In the genomic region with DNA sequence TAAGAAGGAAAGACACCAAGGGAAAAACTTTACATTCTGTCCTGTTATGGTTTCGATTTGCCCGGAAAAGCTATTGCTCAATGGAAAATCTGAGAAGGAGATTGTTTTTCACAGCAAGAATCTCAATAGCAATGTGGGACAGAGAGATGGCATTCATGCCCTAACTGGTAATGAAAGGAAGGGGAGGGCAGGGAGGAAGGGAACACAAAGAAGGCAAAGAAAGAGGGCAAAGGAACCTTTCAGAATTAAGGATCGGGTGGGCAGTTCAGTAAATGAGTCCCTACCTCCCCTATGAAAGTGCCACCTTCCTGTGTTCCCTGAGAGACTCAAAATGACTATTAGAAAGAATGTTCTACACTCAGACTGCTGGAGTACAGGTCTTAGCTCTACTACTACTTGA, we compare ENCODE assay signal across 26 mouse cellular contexts.
A peak's percentile ranks its signal among the peaks of the same experiment; 100 is the strongest.
DNase-seq lines count a peak whose midpoint lies in the region; ATAC-seq and TF ChIP-seq lines count a peak whose summit lies in the region.
"Had no signal": no experiment of that assay in that cellular context is flagged by ENCODE, and none has a peak within 500 bp of the region (broad histone marks: within the 10 kb centered on the region; RNA-seq: fewer than 3 reads in every experiment).

No protein-coding gene starts in this region.

- peaks cover 58% of the 10 kb centered on the region for H3K4me1 ChIP-seq in forebrain, embryonic 10.5 days
- peaks cover 15% of the 10 kb centered on the region for H3K4me1 ChIP-seq in forebrain, postnatal 0 days (ENCODE audit: insufficient read depth)
- H3K4me1 ChIP-seq in forebrain, embryonic 15.5 days: peaks cover 39% of the 10 kb centered on the region
- no peaks in the 10 kb centered on the region for H3K4me1 ChIP-seq in lung, adult 2 months (ENCODE audit: control insufficient read depth, insufficient read depth, low read length)
- H3K4me1 ChIP-seq: heart, embryonic 13.5 days; liver, embryonic 12.5 days had no signal

- no peak for DNase-seq in forebrain, embryonic 10.5 days (ENCODE audit: extremely low spot score, low spot score)
- DNase-seq in forebrain, postnatal 0 days: no peak
- DNase-seq in layer of hippocampus, adult 2 months (ENCODE audit: low spot score in 2 of 2): no peak
- DNase-seq in layer of hippocampus, adult 9-10 months (ENCODE audit: low spot score): no peak
- no peak for DNase-seq in ovary, postnatal 10 days (ENCODE audit: low spot score)
- no peak for DNase-seq in lung, adult 2 months
- DNase-seq: adrenal gland, postnatal 25 days; cerebellum, adult 18-20 months; cerebellum, postnatal 10 days; gastrocnemius, postnatal 10 days; heart, postnatal 10 days; kidney, adult 8-10 months; kidney, postnatal 10 days; left cerebral cortex, postnatal 4 days; liver, postnatal 0 days; right cerebral cortex, postnatal 4 days; thymus, adult 18-20 months; thymus, postnatal 25 days had no signal

- H3K36me3 ChIP-seq in forebrain, embryonic 10.5 days (replicated peaks): no peaks in the 10 kb centered on the region
- no peaks in the 10 kb centered on the region for H3K36me3 ChIP-seq in forebrain, postnatal 0 days (ENCODE audit: insufficient read depth)
- H3K36me3 ChIP-seq in forebrain, embryonic 15.5 days: no peaks in the 10 kb centered on the region
- H3K36me3 ChIP-seq: heart, embryonic 13.5 days; liver, embryonic 12.5 days; midbrain, embryonic 13.5 days had no signal

- no peak overlapping the region for H3K4me2 ChIP-seq in forebrain, postnatal 0 days (ENCODE audit: low read depth)
- H3K4me2 ChIP-seq in forebrain, embryonic 15.5 days (replicated peaks): no peak overlapping the region
- H3K4me2 ChIP-seq: heart, embryonic 13.5 days; liver, embryonic 12.5 days; midbrain, embryonic 13.5 days had no signal

- no peaks in the 10 kb centered on the region for H3K27me3 ChIP-seq in forebrain, embryonic 10.5 days (ENCODE audit: poor library complexity, severe bottlenecking)
- no peaks in the 10 kb centered on the region for H3K27me3 ChIP-seq in forebrain, postnatal 0 days (ENCODE audit: insufficient read depth, low read length)
- no peaks in the 10 kb centered on the region for H3K27me3 ChIP-seq in forebrain, embryonic 15.5 days
- H3K27me3 ChIP-seq: heart, embryonic 13.5 days; liver, embryonic 12.5 days; midbrain, embryonic 13.5 days had no signal

- H3K9ac ChIP-seq in forebrain, postnatal 0 days: no peak overlapping the region
- H3K9ac ChIP-seq in forebrain, embryonic 15.5 days (replicated peaks): no peak overlapping the region
- H3K9ac ChIP-seq: heart, embryonic 13.5 days; liver, embryonic 12.5 days; liver, postnatal 0 days; midbrain, embryonic 13.5 days had no signal

- no peak overlapping the region for H3K4me3 ChIP-seq in forebrain, embryonic 10.5 days
- no peak overlapping the region for H3K4me3 ChIP-seq in forebrain, postnatal 0 days (ENCODE audit: low read depth, low read length)
- H3K4me3 ChIP-seq in layer of hippocampus, adult 2 months: no peak overlapping the region
- H3K4me3 ChIP-seq in forebrain, embryonic 15.5 days: no peak overlapping the region
- no peak overlapping the region for H3K4me3 ChIP-seq in lung, adult 2 months (replicated peaks; ENCODE audit: extremely low read depth, low read depth, low read length)
- H3K4me3 ChIP-seq: heart, embryonic 13.5 days; liver, embryonic 12.5 days; midbrain, embryonic 13.5 days had no signal

- WGBS in forebrain, embryonic 10.5 days: 33% methylated on average over 3 of the region's 3 CpGs
- WGBS in forebrain, postnatal 0 days: 13% methylated on average over 3 of the region's 3 CpGs
- 8% methylated on average over 3 of the region's 3 CpGs for WGBS in forebrain, embryonic 15.5 days
- WGBS in lung, adult 2 months: 85% methylated on average over 3 of the region's 3 CpGs

- no peak for TF ChIP-seq POLR2A in lung, adult 2 months (IDR thresholded peaks at IDR 0.05; ENCODE audit: borderline replicate concordance, extremely low read depth, low read depth, low read length)

- H3K9me3 ChIP-seq in forebrain, embryonic 10.5 days: no peaks in the 10 kb centered on the region
- no peaks in the 10 kb centered on the region for H3K9me3 ChIP-seq in forebrain, postnatal 0 days (ENCODE audit: low read length)
- no peaks in the 10 kb centered on the region for H3K9me3 ChIP-seq in forebrain, embryonic 15.5 days
- H3K9me3 ChIP-seq: heart, embryonic 13.5 days; liver, embryonic 12.5 days; midbrain, embryonic 13.5 days had no signal

- H3K27ac ChIP-seq in forebrain, embryonic 10.5 days: peak overlapping the region; percentile 71
- H3K27ac ChIP-seq in forebrain, postnatal 0 days (ENCODE audit: low read depth, low read length): no peak overlapping the region
- peak overlapping the region; percentile 80 for H3K27ac ChIP-seq in layer of hippocampus, adult 2 months
- H3K27ac ChIP-seq in forebrain, embryonic 15.5 days (replicated peaks): peak overlapping the region; percentile 73
- H3K27ac ChIP-seq: heart, embryonic 13.5 days; liver, embryonic 12.5 days; macrophage; midbrain, embryonic 13.5 days; stomach, postnatal 0 days had no signal

- no peak for TF ChIP-seq CTCF in forebrain, postnatal 0 days (IDR thresholded peaks at IDR 0.05; ENCODE audit: low read depth)
- TF ChIP-seq CTCF in layer of hippocampus, adult 2 months (conservative IDR thresholded peaks at IDR 0.05): no peak
- no peak for TF ChIP-seq CTCF in lung, adult 2 months (IDR thresholded peaks at IDR 0.05; ENCODE audit: insufficient read depth, low read length)

- no peak for ATAC-seq in forebrain, postnatal 0 days
- no peak for ATAC-seq in forebrain, embryonic 15.5 days (replicated peaks)
- ATAC-seq: hindbrain, embryonic 16.5 days; liver, embryonic 12.5 days; liver, postnatal 0 days; lung, postnatal 0 days; midbrain, embryonic 13.5 days had no signal
